Mouse (Mus musculus) ovary, adult 18-20 months (tissue): ENCODE measurements around the gene Trpv4.

ENCODE experiments used
- DNase-seq: peaks from one replicate; pipeline ENCODE4 v3.0.0; 2022; ENCODE audit warnings: low spot score, mixed read lengths

Gene Trpv4

DNA sequence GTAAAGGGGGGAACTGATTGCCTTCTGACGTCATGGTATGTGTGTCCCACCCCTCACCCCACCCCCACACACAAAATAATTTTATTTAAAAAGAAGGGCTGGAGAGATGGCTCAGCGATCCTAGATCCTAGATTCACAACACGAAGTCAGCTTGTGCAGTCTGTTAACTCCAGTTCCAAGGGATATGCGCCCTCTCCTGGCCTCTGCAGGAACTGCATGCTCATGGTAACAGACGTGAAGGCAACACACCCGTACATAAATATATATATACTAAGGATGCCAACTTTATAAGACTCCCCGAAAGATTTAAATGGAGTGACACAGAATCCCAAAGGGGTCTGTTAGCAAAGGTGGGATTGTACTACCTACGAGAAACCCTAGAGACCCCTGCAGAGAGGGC lies 39.4 kb downstream of the Trpv4 start:
- DNase-seq: no peak

DNA sequence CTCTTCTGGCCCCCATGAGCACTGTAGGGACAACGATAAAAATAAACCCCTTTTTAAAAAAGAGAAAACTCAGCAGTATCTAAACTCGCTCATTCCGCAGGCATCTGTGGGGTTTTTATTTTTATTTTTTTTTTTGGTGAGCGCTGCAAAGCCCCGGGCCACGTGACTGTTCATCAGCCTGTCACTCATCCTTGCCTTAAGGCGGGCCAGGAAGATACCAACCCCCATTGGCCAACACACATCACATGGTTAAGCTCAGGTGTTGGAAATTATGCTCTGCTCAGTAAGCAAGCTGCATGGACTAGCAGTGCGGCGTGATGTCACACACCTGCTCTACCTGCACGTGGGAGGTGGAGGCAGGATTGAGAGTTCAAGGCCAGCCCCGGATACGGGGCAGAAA lies 40.4 kb downstream of the Trpv4 start:
- no peak for DNase-seq

DNA sequence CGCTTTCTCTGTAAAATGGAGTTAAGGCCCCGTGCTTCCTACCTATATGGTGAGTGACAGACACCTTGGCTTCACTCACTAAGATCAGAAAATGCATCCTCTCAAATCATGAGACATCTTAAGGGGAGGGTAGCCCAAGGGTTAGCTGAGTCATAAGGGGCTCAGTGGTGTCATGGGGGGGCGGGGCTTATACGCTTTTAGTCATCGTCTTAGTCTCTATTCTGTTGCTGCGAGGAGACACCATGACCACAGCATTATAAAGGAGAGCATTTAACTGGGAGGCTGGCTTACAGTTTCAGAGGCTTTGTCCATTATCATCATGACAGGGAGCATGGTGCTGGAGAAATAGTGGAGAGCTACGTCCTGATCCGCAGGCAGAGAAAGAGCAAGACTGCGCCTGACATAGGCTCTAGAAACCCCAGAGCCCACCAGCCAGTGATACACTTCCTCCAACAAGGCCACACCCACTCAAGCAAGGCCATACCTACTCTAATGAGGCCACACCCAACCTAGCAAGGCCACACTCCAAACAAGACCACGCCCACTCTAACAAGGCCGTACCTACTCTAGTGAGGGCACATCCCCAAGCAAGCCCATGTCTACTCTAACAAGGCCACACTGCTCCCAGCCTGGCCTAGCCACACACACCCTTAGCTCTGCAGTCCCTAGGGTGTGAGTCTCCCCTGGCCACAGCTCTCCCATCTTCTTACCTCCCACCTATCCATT lies 41.7 kb downstream of the Trpv4 start:
- no peak for DNase-seq

DNA sequence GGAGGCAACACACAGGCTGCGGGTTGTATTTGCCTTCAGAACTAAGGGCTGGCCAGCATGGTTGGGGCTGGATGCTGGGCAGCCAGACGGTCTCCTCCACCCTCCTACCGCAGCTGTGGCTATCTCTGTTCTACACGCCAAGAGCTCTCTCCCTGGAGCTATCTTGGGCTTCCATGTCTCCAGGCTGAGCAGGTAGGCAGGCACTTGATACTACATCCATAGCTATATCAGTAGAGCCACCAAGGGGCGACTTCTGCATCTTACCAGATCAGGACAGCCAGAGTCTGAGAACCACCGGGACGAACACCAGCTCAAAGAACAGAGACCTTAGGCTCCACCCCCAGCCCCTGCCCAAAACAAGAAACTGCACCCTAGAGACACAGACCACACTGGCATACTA lies 43.4 kb downstream of the Trpv4 start:
- no peak for DNase-seq

DNA sequence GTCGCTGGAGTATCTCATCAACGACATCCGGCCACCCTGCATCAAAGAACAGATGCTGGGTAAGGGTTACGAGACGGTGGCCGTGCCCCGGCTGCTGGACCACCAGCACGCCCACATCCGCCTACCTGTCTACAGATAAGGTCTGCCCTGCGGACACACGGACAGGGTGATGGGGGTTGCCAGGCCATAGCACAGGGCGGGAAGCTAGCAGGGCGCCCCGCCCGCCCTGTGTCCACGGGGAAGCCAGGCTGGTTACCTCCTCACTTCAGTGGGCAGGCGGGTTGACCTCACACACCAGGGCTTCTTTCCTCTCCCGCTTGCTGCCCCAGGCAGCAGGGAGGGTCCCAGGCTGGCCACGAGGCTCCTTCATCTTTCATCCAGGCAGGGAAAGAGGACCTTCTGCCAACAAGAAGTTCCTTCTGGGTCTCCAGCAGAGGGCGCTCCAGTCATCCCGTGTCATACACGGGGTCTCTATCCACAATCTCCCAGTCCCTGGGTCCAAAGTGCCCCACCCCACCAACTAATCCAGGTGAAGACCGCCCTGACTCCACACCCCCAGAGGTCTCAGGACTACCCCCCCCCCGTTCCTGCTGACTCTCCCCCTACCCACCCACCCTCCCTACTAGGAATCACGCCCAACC lies 46.1 kb downstream of the Trpv4 start:
- DNase-seq: no peak

DNA sequence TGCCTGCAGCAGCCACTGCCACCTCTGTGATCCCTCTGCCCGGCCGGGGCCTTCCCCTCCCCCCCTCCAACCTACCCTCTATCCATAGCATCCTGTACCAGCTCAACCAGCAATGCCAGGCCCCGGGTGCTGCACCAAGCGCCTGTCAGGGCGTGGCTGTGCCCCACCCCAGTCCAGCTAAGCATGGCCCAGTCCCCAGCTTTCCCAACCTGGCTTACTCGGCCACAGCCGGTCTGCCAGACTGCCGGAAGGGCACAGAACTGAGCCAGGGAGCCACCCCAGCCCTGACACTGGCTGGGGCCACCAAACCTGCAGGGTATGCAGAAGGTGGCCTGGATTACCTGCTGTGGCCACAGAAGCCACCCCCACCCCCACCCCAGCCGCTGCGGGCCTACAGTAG lies 47.0 kb downstream of the Trpv4 start:
- DNase-seq: no peak

DNA sequence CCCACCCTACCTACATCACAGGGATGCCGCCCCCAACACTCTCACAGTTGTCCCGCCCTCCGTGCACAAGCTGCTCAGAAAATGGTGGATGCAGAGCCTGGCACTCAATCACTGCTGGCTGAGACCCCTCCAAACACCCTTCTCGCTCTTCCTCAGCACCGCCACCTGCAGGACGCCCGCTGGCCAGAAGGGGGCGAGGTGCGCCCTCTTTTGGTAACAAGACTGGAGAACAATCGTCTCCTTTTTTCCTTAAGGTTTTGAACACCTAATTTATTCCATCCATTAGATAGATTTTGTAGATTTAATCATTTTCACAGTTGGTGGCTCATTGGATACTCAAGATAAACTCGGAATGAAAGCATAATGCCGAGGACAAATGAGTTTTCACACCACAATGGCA lies 49.7 kb downstream of the Trpv4 start:
- no peak for DNase-seq

DNA sequence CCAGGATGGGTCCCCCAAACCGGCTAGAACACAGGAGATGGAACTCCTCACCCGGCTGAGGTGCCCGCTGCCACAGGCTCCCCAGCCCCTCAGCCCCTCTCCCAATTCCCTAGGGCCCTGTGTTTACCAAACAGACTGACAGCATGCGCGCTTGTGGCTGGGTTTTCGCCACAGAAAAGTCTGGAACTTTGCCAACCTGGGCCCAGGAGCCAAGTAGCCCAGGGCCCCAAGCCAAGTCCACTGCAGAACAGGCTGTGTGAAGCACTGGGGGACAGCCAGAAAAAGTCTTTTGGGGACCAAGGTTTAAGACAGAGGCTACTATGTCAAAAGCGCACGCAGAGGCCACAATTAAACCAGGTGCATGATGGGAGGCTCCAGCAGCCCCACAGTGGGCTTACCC lies 50.6 kb downstream of the Trpv4 start:
- DNase-seq: peak; percentile 65

DNA sequence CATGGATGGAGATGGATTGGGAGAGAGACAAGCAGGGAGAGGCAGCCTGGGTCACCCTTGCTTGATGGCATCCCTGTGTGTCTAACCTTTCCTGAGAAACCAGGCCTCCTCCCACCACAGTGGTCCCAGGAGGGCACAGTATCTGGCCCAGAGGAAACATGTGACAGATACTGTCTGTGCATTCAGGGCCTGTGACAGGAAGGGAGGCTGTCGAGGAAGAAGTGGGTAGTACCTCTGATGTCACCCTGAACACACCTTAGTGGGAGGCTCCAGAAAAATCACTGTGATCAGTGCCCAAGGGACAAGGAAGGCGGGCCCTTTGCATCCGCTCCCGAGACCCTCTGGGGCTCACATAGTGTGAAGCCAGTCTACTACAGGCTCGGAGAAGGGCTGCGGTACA lies 52.2 kb downstream of the Trpv4 start:
- DNase-seq: no peak

DNA sequence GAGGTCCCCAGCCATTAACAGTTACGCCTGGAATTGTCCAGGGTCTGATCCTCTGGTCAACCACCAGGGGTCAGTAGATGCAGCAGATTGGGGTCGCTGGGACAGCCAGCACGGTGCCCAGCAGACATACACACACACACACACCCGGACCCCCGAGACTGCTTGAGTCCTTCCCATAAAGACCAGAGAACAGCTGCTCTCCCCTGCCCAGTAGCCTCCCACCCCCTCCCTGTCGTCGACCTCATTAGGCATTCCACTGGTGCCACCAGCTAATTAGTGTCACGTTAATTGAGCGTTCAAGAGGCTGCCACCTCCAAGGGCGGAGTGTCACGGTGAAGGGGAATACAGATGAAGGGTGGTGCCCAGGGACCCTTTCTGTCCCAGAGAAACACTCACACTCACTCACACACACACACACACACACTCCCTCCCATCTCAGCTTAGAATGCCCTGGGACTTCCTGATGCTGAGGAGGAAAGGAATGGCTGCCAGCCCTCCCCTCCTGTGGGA lies 53.4 kb downstream of the Trpv4 start:
- DNase-seq: no peak

DNA sequence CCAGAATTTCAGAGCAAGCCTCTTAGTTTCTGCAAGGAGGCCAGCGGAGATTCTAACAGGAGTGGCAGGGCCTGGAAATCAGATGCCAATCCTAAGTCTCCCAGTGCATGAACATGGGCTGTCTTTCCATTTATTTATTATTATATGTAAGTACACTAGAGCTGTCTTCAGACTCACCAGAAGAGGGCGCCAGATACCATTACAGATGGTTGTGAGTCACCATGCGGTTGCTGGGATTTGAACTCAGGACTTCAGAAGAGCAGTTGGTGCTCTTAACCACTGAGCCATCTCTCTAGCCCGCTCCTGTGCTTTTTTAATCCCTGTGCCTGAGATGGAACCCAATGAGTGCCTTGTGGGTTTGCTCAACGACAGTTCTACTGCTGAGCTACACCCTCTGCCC lies 54.2 kb downstream of the Trpv4 start:
- no peak for DNase-seq

DNA sequence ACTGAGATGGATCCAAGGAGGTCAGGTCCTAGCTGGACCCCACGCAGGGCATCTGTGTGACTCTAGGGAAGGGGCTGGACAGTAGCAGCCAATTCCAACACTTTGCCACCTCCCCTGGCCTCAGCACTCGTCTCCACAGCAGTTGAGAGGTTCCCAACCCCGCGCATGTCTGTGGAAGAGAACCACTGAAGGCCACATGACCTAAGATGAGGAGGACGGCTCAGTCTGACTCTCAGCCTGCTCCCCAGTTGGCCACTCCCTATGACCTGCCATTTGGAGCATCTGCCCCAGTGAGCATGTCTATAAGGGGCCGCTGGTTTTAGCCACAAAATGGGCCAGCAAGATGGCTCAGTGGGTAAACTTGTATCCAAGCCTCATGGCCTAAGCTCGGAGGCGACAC lies 56.2 kb downstream of the Trpv4 start:
- no peak for DNase-seq

DNA sequence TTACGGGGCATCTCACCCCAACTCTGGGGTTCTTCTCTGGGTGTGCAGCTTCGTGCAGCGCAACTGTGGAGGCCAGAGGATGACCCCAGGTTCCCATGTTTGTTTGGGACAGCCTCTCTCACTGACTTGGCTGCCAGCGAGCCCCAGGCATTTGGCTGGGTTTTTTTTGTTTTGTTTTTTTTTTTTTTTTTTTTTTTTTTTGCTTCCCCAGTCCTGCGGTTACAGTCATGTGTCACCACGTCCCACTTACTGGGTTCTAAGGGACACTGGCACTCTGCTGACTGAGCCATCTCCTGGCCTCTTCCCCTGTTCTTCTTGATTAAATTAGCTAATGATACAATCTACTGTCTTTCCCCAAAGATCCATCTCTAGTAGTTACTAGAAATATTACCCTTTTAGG lies 60.6 kb downstream of the Trpv4 start:
- DNase-seq: no peak

DNA sequence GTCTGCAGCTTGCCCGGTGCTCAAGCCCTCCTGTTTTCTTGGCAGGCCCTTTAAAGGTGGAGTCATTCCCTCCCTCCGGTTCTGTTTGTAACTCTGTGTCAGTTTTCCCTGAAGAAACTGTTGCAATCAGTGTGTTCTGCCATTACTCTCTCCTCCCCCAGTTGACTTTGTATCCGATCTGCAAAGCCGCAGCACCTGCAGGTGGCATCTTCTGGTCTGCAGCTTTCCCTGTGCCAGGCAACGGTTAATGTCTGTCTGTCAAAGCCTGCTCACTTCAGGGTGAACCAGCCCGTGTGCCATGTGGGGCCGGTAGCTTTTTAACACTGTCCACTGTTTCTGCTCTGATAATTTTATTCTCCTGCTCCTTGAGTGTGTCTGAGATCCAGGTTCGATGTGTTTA lies 61.0 kb downstream of the Trpv4 start:
- DNase-seq: no peak

DNA sequence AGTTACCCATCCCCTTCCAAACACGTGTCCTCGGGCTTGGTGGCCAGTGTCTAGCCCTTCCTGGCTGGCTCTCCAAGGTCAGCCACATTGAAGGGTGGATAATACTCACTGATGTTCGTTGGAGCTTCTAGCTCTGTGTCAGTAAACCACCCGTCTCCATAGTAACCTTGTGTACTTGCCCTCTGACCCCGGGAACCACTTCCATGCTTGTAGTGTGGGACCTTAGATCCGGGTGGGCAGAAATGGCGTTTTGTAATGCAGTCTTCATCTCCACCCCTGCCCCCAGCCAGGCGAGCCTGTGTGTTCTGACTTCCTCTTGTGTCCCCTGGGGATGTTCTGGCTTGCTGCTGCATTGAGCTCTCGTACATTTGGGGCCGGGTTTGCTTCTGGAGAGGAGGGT lies 61.6 kb downstream of the Trpv4 start:
- DNase-seq: no peak

DNA sequence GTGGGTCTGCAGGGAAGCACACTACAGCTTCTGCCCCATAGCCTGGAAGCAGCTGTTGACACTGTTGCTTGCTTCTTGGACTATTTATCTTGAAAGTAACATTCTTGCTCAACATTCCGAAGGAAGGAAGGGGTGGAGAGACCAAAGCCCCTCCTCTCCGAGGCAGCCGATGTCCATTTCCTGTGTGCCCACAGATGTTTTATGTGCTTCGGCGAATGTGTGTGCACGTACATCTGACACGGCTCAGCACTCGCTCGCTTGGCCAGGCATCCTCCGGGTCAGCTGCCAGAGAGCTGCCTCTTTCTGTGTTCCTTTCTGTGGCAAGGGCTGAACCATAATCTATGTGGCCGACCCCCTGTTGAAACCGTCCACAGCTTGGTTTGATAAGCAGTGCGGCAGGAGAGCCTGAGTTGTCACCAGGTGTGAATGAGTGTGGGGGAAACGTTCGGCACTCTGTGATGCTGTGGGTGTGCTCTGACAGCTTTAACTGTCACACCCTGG lies 63.4 kb downstream of the Trpv4 start:
- DNase-seq: no peak

DNA sequence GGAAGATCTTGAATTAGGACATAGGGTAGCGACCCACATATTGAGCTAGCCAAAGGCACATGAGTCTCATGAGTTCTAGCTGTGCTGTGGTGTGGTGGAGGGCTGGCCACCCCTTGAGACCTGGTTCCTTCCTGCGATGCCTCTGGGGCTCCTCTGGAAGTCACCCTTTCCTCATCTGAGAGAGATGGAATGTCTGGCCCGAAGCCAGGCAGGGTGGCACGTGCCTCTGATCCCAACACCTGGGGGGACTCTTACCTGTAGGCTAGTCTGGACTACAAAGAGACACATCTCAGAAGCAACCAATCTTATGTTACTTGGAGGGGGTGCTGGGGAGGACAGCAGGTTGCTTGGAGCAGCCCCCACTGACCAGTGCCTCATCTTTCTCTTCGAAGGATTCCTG lies 64.3 kb downstream of the Trpv4 start:
- DNase-seq: no peak

DNA sequence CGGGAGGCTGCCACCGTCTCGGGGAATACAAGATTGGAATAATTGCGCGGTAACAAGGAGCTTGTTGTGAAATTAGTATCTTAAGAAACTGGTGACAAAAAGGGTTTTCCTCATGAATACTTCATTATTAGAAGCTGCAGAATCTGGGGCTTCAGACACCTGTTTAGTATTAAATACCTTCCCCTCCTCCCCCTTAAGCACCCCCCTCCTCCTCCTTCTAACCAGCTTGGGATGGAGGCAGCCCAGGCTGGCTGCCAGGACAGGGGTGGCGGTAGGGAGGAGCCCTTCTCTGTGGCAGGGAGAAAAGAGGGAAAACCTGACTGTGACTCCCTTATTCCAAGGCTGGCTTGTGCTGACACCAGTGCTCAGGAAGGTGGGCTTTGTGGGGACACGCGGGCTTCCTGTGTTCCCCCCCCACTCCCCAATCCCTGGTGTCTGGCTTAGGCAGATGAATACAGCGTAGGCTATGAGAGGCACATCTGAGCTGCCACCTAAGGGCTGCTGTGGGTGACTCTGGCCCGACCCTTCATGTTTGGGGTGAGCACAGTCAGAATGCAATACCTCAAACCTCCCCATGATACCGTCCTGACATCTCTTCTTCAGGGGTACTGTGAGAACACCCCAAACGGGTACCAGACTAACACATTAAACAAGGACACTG lies 64.9 kb downstream of the Trpv4 start:
- DNase-seq: no peak

DNA sequence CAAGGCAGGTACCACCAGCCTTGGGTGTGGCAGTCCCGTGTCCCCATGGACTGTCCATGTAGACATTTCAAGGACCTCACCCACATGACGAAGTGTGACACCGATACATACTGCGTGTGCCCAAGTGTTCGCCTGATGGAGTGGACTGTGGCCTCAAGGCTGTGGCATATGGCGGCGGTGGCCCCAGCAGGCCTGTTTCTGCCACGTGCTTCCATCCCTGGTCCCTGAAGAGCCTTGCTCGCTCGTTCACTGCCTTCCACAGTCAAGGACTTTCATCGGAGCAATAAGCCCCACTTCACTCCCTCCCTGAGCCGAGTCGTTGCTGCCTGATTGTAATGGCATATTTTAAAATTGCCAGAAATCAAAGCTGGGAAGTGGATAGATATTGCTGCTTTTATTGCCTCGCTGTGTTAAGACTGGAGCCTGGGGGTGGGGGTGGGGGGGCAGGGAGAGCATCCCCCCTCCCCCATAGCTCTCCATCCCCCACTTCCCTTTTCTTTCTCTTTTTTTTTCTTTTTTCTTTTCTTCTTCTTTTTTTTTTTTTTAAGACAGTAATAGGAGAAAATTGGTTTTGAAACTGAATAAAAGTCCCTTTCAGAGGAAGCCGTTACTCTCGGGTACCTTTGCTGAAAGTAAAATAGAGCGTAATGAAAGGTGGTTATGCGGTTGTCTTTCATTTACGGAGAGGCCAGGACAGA lies 65.6 kb downstream of the Trpv4 start:
- no peak for DNase-seq

DNA sequence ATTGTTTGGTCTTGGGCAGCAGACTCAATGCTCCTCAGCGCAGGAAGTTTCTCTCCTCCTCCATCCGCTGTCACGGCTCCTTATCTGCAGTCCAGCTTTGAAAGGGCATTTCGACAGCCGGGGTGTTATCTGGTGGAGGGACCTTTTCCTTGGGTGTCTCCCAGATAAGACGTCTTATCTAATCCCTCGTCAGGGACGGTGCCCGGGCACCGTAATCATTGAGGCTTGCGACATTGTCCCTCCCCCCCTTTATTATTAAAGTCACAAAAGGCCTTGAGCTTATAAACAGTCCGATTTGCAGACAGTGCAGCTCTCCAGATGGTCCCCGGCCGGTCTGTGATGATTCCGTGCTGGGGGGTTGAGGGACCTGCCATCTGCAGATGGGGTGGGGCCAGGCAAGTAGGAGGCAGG lies 67.1 kb downstream of the Trpv4 start:
- peak; percentile 86 for DNase-seq

DNA sequence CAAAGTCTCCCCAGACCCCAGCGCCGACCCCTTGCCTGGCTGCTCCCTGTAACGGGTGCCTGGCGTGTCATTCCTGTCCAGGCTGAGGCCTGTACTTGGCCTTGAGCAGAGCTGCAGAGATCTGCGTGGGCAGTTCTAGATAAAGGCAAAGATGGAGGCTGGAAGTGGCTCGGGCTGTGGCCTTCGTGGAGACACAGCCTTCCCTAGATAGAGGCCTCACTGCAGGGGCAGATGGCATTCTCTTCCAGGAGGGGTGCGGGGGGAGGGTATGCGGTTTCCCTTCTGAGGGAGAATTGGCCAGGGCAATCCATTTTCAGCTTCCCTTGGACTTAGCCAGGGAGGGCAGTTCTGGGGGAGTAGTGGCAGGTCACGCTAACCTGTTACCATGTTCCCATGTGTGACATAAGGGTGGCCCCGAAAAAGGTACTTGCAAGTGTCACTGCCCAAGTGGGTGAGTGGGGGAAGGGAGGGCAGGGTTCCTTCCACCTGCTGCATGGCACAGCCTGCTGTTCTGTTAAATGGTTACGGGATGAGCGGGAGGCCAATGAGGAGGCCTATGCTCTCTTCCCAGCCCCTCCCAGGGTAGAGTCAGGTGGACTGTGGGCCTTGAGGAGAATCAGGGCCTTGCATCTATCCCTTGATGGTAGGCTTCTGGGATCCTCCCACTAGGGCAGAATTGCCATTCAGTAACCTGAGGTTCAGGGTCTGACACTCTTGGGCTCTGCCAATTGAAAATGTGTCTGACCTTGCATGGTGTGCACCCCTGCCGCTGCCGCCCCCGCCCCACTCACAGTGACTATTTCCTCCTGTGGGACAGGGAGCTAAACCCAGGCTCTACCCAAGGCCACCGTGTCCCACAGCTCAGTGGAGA lies 67.9 kb downstream of the Trpv4 start:
- peak; percentile 79 for DNase-seq

DNA sequence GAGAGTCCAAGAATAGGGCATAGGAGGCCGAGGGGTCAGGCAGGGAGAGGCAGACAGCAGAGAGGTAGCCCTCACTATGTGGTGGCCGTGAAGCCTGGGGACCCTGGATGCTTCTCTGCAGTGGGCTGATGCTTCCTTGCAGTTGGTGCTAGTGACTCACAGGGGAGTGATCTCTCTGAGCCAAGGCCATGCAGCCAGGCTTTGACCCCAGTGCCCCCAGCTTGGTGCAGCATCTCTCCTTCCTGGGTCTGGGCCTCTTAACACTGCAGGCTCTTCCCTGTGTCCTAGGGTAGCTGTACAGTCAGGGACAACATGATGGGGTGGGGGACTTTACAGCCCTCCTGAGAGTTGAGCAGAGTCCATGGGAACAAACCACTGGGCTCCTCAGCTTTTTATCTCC lies 68.8 kb downstream of the Trpv4 start:
- no peak for DNase-seq
